Mouse (Mus musculus) MEL (cell line): ENCODE data around the gene Mrpl39. TPM values are rescaled to one million over a fixed set of nuclear protein-coding genes. Genes with fewer than 3 reads are reported as not detected.

ENCODE experiments used
- DNase-seq: peaks from one replicate; pipeline ENCODE4 v3.0.0; 2011; ENCODE audit warnings: low read depth, low spot score
- H3K27ac ChIP-seq: 2 replicates; pipeline ENCODE4 v1.5.1; 2012; ENCODE audit warnings: low read depth, mild to moderate bottlenecking, control low read depth, low read length, moderate library complexity; ENCODE audit not compliant: control insufficient read depth
- H3K27me3 ChIP-seq, 2 experiments: fragments of 150-350 bp in 1 of 2; sonication (generic) in 1 of 2; 2 replicates each; pipeline ENCODE4 v1.6.1; 2012; ENCODE audit warnings: low read length in 2 of 2, mild to moderate bottlenecking in 2 of 2, improper control_type of control experiment in 1 of 2, moderate library complexity in 1 of 2; ENCODE audit not compliant: insufficient read depth in 2 of 2, control insufficient read depth in 1 of 2
- H3K36me3 ChIP-seq, 2 experiments: 2 replicates each; pipeline ENCODE4 v1.6.1; 2012 to 2014; ENCODE audit warnings: low read length in 2 of 2, improper control_type of control experiment in 1 of 2, inconsistent platforms in 1 of 2, mild to moderate bottlenecking in 1 of 2; ENCODE audit not compliant: insufficient read depth in 2 of 2, control insufficient read depth in 1 of 2
- H3K4me1 ChIP-seq, 2 experiments: fragments of 150-350 bp in 1 of 2; sonication (generic) in 1 of 2; 2 replicates each; pipeline ENCODE4 v1.6.1; 2012; ENCODE audit warnings: low read length in 2 of 2, improper control_type of control experiment in 1 of 2, mild to moderate bottlenecking in 1 of 2; ENCODE audit not compliant: insufficient read depth in 2 of 2, control insufficient read depth in 1 of 2
- H3K4me3 ChIP-seq, 2 experiments: fragments of 150-350 bp in 1 of 2; sonication (generic) in 1 of 2; 2 replicates each; pipeline ENCODE4 v1.5.1; 2012; ENCODE audit warnings: low read depth in 2 of 2, low read length in 2 of 2, mild to moderate bottlenecking in 2 of 2, moderate library complexity in 2 of 2, control low read depth in 1 of 2, improper control_type of control experiment in 1 of 2; ENCODE audit not compliant: control insufficient read depth in 1 of 2, insufficient read depth in 1 of 2
- H3K79me2 ChIP-seq: 2 replicates; pipeline ENCODE4 v1.6.1; 2012; ENCODE audit warnings: mild to moderate bottlenecking, low read length, moderate library complexity; ENCODE audit not compliant: control insufficient read depth, poor library complexity, insufficient read depth
- H3K9ac ChIP-seq: 2 replicates; pipeline ENCODE4 v1.6.1; 2012; ENCODE audit warnings: low read depth, mild to moderate bottlenecking, control low read depth, low read length, moderate library complexity; ENCODE audit not compliant: control insufficient read depth, poor library complexity, severe bottlenecking
- H3K9me3 ChIP-seq: fragments of 150-350 bp; sonication (generic); replicated peaks from 2 replicates; pipeline ENCODE4 v1.6.1; 2012; ENCODE audit warnings: mild to moderate bottlenecking, low read length, improper control_type of control experiment, moderate library complexity; ENCODE audit not compliant: insufficient read depth
- CHD1 ChIP-seq: IDR thresholded peaks from 2 replicates; pipeline ENCODE4 v1.6.1; 2012; ENCODE audit warnings: low read depth, mild to moderate bottlenecking, inconsistent platforms, low read length, improper control_type of control experiment
- CHD2 ChIP-seq: IDR thresholded peaks from 2 replicates; pipeline ENCODE4 v1.6.1; 2011; ENCODE audit warnings: low read length, improper control_type of control experiment
- CTCF ChIP-seq, 3 experiments: IDR thresholded peaks in 2 of 3; conservative IDR thresholded peaks in 1 of 3; 2 replicates each; pipeline ENCODE4 v1.5.1; 2011 to 2012; ENCODE audit warnings: low read length in 3 of 3, low read depth in 2 of 3, mild to moderate bottlenecking in 2 of 3, improper control_type of control experiment in 1 of 3, inconsistent platforms in 1 of 3, mixed read lengths in 1 of 3, moderate library complexity in 1 of 3; ENCODE audit not compliant: control insufficient read depth in 1 of 3, insufficient read depth in 1 of 3, poor library complexity in 1 of 3, severe bottlenecking in 1 of 3
- EP300 ChIP-seq, 2 experiments: IDR thresholded peaks; 2 replicates each; pipeline ENCODE4 v1.6.1; 2011; ENCODE audit warnings: improper control_type of control experiment in 2 of 2, low read length in 2 of 2, low read depth in 1 of 2, mild to moderate bottlenecking in 1 of 2
- ETS1 ChIP-seq: IDR thresholded peaks from 2 replicates; pipeline ENCODE4 v1.6.1; 2012; ENCODE audit warnings: low read depth, mild to moderate bottlenecking, inconsistent platforms, low read length, improper control_type of control experiment, moderate library complexity
- GABPA ChIP-seq: IDR thresholded peaks from 2 replicates; pipeline ENCODE4 v1.6.1; 2012; ENCODE audit warnings: low read depth, mild to moderate bottlenecking, inconsistent platforms, low read length, improper control_type of control experiment, moderate library complexity
- GATA1 ChIP-seq: IDR thresholded peaks from 2 replicates; pipeline ENCODE4 v1.6.1; 2011; ENCODE audit warnings: low read depth, low read length, improper control_type of control experiment
- HCFC1 ChIP-seq: IDR thresholded peaks from 2 replicates; pipeline ENCODE4 v1.6.1; 2012; ENCODE audit warnings: low read depth, mild to moderate bottlenecking, inconsistent platforms, low read length, improper control_type of control experiment, moderate library complexity
- KAT2A ChIP-seq: conservative IDR thresholded peaks from 2 replicates; pipeline ENCODE4 v1.6.1; 2012; ENCODE audit warnings: low read depth, low read length, improper control_type of control experiment, inconsistent platforms
- MAZ ChIP-seq: IDR thresholded peaks from 2 replicates; pipeline ENCODE4 v1.6.1; 2012; ENCODE audit warnings: low read depth, mild to moderate bottlenecking, inconsistent platforms, low read length, improper control_type of control experiment
- MEF2A ChIP-seq: IDR thresholded peaks from 2 replicates; pipeline ENCODE4 v1.6.1; 2014; ENCODE audit warnings: low read depth, mild to moderate bottlenecking, inconsistent platforms, low read length, improper control_type of control experiment; ENCODE audit not compliant: poor library complexity, insufficient replicate concordance, severe bottlenecking; ENCODE audit errors: extremely low read depth
- MXI1 ChIP-seq: IDR thresholded peaks from 2 replicates; pipeline ENCODE4 v1.6.1; 2011; ENCODE audit warnings: mild to moderate bottlenecking, low read depth, low read length, improper control_type of control experiment
- NELFE ChIP-seq: IDR thresholded peaks from 2 replicates; pipeline ENCODE4 v1.6.1; 2011; ENCODE audit warnings: low read depth, low read length, improper control_type of control experiment
- NRF1 ChIP-seq: IDR thresholded peaks from 2 replicates; pipeline ENCODE4 v1.6.1; 2014; ENCODE audit warnings: low read depth, mild to moderate bottlenecking, inconsistent platforms, low read length, improper control_type of control experiment, moderate library complexity; ENCODE audit not compliant: poor library complexity, insufficient read depth, severe bottlenecking
- POLR2A ChIP-seq, 2 experiments: IDR thresholded peaks; 2 replicates each; pipeline ENCODE4 v1.6.1; 2011 to 2012; ENCODE audit warnings: low read length in 2 of 2, mild to moderate bottlenecking in 2 of 2, control low read depth in 1 of 2, improper control_type of control experiment in 1 of 2, low read depth in 1 of 2, moderate library complexity in 1 of 2; ENCODE audit not compliant: control insufficient read depth in 1 of 2, insufficient read depth in 1 of 2, poor library complexity in 1 of 2
- POLR2AphosphoS2 ChIP-seq: IDR thresholded peaks from 2 replicates; pipeline ENCODE4 v1.6.1; 2011; ENCODE audit warnings: low read length, improper control_type of control experiment
- POLR2AphosphoS5 ChIP-seq: IDR thresholded peaks from 2 replicates; pipeline ENCODE4 v1.6.1; 2012; ENCODE audit warnings: low read depth, borderline replicate concordance, mild to moderate bottlenecking, inconsistent platforms, low read length, moderate library complexity, mixed read lengths
- RCOR1 ChIP-seq: IDR thresholded peaks from 2 replicates; pipeline ENCODE4 v1.6.1; 2012; ENCODE audit warnings: low read depth, mild to moderate bottlenecking, inconsistent platforms, low read length, improper control_type of control experiment
- SMC3 ChIP-seq: IDR thresholded peaks from 2 replicates; pipeline ENCODE4 v1.6.1; 2011; ENCODE audit warnings: low read depth, low read length, improper control_type of control experiment
- TBP ChIP-seq: IDR thresholded peaks from 2 replicates; pipeline ENCODE4 v1.8.0; 2011; ENCODE audit warnings: low read depth, low read length, improper control_type of control experiment
- UBTF ChIP-seq: IDR thresholded peaks from 2 replicates; pipeline ENCODE4 v1.6.1; 2012; ENCODE audit warnings: low read depth, mild to moderate bottlenecking, inconsistent platforms, low read length, improper control_type of control experiment, moderate library complexity, borderline replicate concordance; ENCODE audit not compliant: insufficient read depth
- USF2 ChIP-seq, 2 experiments: IDR thresholded peaks; 2 replicates each; pipeline ENCODE4 v1.6.1; 2011 to 2012; ENCODE audit warnings: improper control_type of control experiment in 2 of 2, low read length in 2 of 2, borderline replicate concordance in 1 of 2, inconsistent platforms in 1 of 2, low read depth in 1 of 2, mild to moderate bottlenecking in 1 of 2; ENCODE audit not compliant: insufficient read depth in 1 of 2
- ZC3H11A ChIP-seq: IDR thresholded peaks from 2 replicates; pipeline ENCODE4 v1.6.1; 2012; ENCODE audit warnings: low read depth, mild to moderate bottlenecking, inconsistent platforms, low read length, improper control_type of control experiment
- ZMIZ1 ChIP-seq: IDR thresholded peaks from 2 replicates; pipeline ENCODE4 v1.6.1; 2012; ENCODE audit warnings: low read depth, mild to moderate bottlenecking, inconsistent platforms, low read length, improper control_type of control experiment, moderate library complexity
- polyA plus RNA-seq, 2 experiments: library from polyadenylated mRNA; stranded (reverse) in 1 of 2; unstranded in 1 of 2; fragments of >175 nt in 1 of 2; fragments of >200 nt in 1 of 2; gene quantifications; 2 replicates each; pipeline versions ENCODE4 v1.2.1 to v1.2.4; 2012; ENCODE audit warnings: low replicate concordance in 2 of 2, low read depth in 1 of 2; ENCODE audit not compliant: insufficient read length in 2 of 2, insufficient read depth in 1 of 2, missing spikeins in 1 of 2
- total RNA-seq: library from RNA; depleted of rRNA; stranded (reverse); fragments of 300-350 nt; gene quantifications from 2 replicates; pipeline ENCODE4 v1.2.3, GENCODE M21; 2012

Mrpl39 gene
- total and polyA plus RNA-seq, 3 experiments = 48.3 to 50.9 TPM; not detected in 1

- H3K36me3 ChIP-seq = no peaks in the 10 kb centered on the region
Measured at GRCm38 (mm10) chr16:84706571-84706970, 29.0 kb downstream of the Mrpl39 start.

GRCm38 (mm10) chr16:84705507-84705906 is 30.0 kb downstream of the Mrpl39 start:
- H3K4me3 ChIP-seq = no peak overlapping the region
- no peak overlapping the region for H3K27ac ChIP-seq
- no peaks in the 10 kb centered on the region for H3K9me3 ChIP-seq
- H3K79me2 ChIP-seq = no peaks in the 10 kb centered on the region
- H3K36me3 ChIP-seq = no peaks in the 10 kb centered on the region
- H3K9ac ChIP-seq = no peak overlapping the region
- no peaks in the 10 kb centered on the region; a peak in 1 of 4 replicates for H3K27me3 ChIP-seq
- no peaks in the 10 kb centered on the region for H3K4me1 ChIP-seq
- no peak for TF ChIP-seq USF2 (IDR thresholded peaks at IDR 0.05; ENCODE audit: borderline replicate concordance in 1 of 2, insufficient read depth in 1 of 2, low read depth in 1 of 2, low read length in 2 of 2)
- TF ChIP-seq, all 39 proteins: peak for 0
- no peak for DNase-seq

More at GRCm38 (mm10) chr16:84706571-84706970, 29.0 kb downstream of the Mrpl39 start:
- DNase-seq = no peak
- Histone ChIP-seq H3K4me1 (no peaks in the 10 kb centered on the region), H3K27ac (no peak overlapping the region), H3K9me3 (no peaks in the 10 kb centered on the region), H3K27me3 (no peaks in the 10 kb centered on the region; a peak in 1 of 4 replicates), H3K79me2 (no peaks in the 10 kb centered on the region), H3K4me3 (no peak overlapping the region), H3K9ac (no peak overlapping the region)
- TF ChIP-seq MEF2A = no peak
- no peak for TF ChIP-seq ETS1
- no peak for TF ChIP-seq TBP
- no peak for TF ChIP-seq CHD2
- no peak for TF ChIP-seq SMC3
- no peak for TF ChIP-seq GABPA
- TF ChIP-seq GATA1 = no peak
- TF ChIP-seq EP300 (IDR thresholded peaks at IDR 0.05; ENCODE audit: low read depth in 1 of 2, low read length in 2 of 2) = no peak
- no peak for TF ChIP-seq POLR2AphosphoS5
- no peak for TF ChIP-seq POLR2AphosphoS2

- Histone ChIP-seq H3K36me3 (no peaks in the 10 kb centered on the region), H3K9ac (no peak overlapping the region), H3K79me2 (no peaks in the 10 kb centered on the region), H3K4me3 (no peak overlapping the region), H3K27me3 (no peaks in the 10 kb centered on the region; a peak in 1 of 4 replicates), H3K4me1 (no peaks in the 10 kb centered on the region), H3K27ac (no peak overlapping the region), H3K9me3 (no peaks in the 10 kb centered on the region)
- DNase-seq = no peak
- TF ChIP-seq KAT2A (no peak), USF2 (IDR thresholded peaks at IDR 0.05; ENCODE audit: borderline replicate concordance in 1 of 2, insufficient read depth in 1 of 2, low read depth in 1 of 2, low read length in 2 of 2) (no peak), SMC3 (no peak), NRF1 (no peak), GABPA (no peak), ZC3H11A (no peak), NELFE (no peak), HCFC1 (no peak), RCOR1 (no peak), MAZ (no peak), POLR2AphosphoS5 (no peak), ZMIZ1 (no peak), TBP (no peak), UBTF (no peak), CTCF (IDR thresholded peaks at IDR 0.05 in 2 of 3, conservative IDR thresholded peaks at IDR 0.05 in 1 of 3; ENCODE audit: control insufficient read depth in 1 of 3, insufficient read depth in 1 of 3, low read depth in 2 of 3, low read length in 3 of 3, poor library complexity in 1 of 3, severe bottlenecking in 1 of 3) (no peak), CHD1 (no peak), POLR2A (IDR thresholded peaks at IDR 0.05; ENCODE audit: control insufficient read depth in 1 of 2, insufficient read depth in 1 of 2, low read depth in 1 of 2, low read length in 2 of 2, poor library complexity in 1 of 2) (no peak), MXI1 (no peak)
Measured at GRCm38 (mm10) chr16:84704661-84705240, 30.8 kb downstream of the Mrpl39 start.
